Mouse (Mus musculus): Measurements from ENCODE around the gene Galr2. TPM values are rescaled to one million over a fixed set of nuclear protein-coding genes. Genes with fewer than 3 reads are reported as not detected.

Galr2 gene
- 0.21 and 0.25 TPM in 2 replicates for polyA plus RNA-seq (2015; fragmentation: Nextera tagmentation; extraction: Ambion mirVana)

DNA sequence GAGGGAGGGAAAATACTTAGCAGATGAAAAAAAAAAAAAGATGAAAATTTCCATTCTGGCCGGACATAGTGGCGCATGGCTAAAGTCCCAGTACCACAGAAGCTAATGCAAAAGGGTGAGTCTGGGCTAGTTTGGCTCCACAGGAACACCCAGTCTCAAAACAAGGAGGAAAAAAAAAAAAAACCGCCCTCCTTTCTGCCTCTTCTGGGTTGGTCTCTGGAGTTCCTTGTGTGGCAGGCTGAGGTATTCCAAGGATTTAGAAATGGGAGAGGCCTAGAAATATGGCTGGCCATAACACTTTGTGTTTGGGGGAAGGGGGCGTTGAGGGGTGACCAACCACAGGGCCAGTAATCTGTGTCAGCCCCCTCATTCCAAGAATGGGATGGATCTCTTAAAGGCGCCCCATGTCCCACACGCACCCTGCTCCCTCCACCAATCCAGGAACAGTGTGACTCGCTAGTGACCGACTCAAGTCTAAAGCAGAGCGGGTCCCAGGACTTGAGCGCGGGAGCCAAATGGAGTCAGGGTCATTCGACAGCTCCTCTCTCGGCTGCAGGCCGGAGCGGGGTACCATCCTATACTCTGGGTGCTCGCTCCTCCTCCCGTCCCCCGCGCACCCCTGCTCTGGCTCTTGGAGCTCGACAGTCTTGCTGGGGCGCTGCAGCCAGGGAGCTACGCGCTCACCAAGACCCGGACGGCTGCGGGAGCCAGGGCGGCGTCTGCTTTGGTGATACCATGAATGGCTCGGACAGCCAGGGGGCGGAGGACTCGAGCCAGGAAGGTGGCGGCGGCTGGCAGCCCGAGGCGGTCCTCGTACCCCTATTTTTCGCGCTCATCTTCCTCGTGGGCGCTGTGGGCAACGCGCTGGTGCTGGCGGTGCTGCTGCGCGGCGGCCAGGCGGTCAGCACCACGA lies at the start of gene Galr2:
TSS of gene Galr2 (plus strand) at position 189 of the 913 bp plus-strand sequence.
- Histone ChIP-seq H3K27ac (ENCODE audit: low read length) (no peak within 1 kb of the TSS), H3K36me3 (ENCODE audit: control insufficient read depth, insufficient read depth, low read length) (no peaks in the 10 kb centered on the region), H3K4me3 (ENCODE audit: low read length) (peak within 1 kb of the TSS; percentile 42), H3K9ac (ENCODE audit: low read length) (peak within 1 kb of the TSS; percentile 42), H3K4me2 (ENCODE audit: low read depth, low read length) (peak within 1 kb of the TSS; percentile 57), H3K27me3 (ENCODE audit: control insufficient read depth, insufficient read depth, low read depth, low read length) (peaks cover 56% of the 10 kb centered on the region), H3K4me1 (replicated peaks; ENCODE audit: control insufficient read depth, insufficient read depth, low read length) (peaks cover 9% of the 10 kb centered on the region), H3K9me3 (ENCODE audit: control insufficient read depth, low read length) (no peaks in the 10 kb centered on the region)
- ATAC-seq (ENCODE audit: low read depth), result no peak
- WGBS, result 6% methylated on average over 48 of the region's 48 CpGs

- no peak for ATAC-seq (ENCODE audit: low read depth)
- Histone ChIP-seq H3K27ac (ENCODE audit: low read length) (no peak overlapping the region), H3K4me1 (replicated peaks; ENCODE audit: control insufficient read depth, insufficient read depth, low read length) (peaks cover 18% of the 10 kb centered on the region), H3K9me3 (ENCODE audit: control insufficient read depth, low read length) (no peaks in the 10 kb centered on the region), H3K27me3 (ENCODE audit: control insufficient read depth, insufficient read depth, low read depth, low read length) (no peaks in the 10 kb centered on the region; the same call in 1 of the 2 replicates), H3K36me3 (ENCODE audit: control insufficient read depth, insufficient read depth, low read length) (no peaks in the 10 kb centered on the region), H3K4me3 (ENCODE audit: low read length) (no peak overlapping the region), H3K9ac (ENCODE audit: low read length) (no peak overlapping the region), H3K4me2 (ENCODE audit: low read depth, low read length) (no peak overlapping the region)
- WGBS, result 45% methylated on average over 17 of the region's 17 CpGs
These were observed 48.3 kb upstream of the Galr2 start for GRCm38 (mm10) chr11:116232427-116232826.

GRCm38 (mm10) chr11:116234901-116235300 lies 45.8 kb upstream of the Galr2 start:
- no peak overlapping the region for H3K27ac ChIP-seq (ENCODE audit: low read length)
- ATAC-seq (ENCODE audit: low read depth), result no peak
- H3K4me2 ChIP-seq (ENCODE audit: low read depth, low read length), result no peak overlapping the region
- 80% methylated on average over 8 of the region's 8 CpGs for WGBS
- H3K4me3 ChIP-seq (ENCODE audit: low read length), result no peak overlapping the region
- no peaks in the 10 kb centered on the region; the same call in 1 of the 2 replicates for H3K27me3 ChIP-seq (ENCODE audit: control insufficient read depth, insufficient read depth, low read depth, low read length)
- H3K36me3 ChIP-seq (ENCODE audit: control insufficient read depth, insufficient read depth, low read length), result no peaks in the 10 kb centered on the region
- peaks cover 9% of the 10 kb centered on the region for H3K4me1 ChIP-seq (replicated peaks; ENCODE audit: control insufficient read depth, insufficient read depth, low read length)
- H3K9me3 ChIP-seq (ENCODE audit: control insufficient read depth, low read length), result no peaks in the 10 kb centered on the region
- no peak overlapping the region for H3K9ac ChIP-seq (ENCODE audit: low read length)

GRCm38 (mm10) chr11:116237742-116238395 lies 42.9 kb upstream of the Galr2 start, which contains the start of gene Evpl:
TSS of gene Evpl (minus strand) at chr11:116238077.
- Histone ChIP-seq H3K27me3 (ENCODE audit: control insufficient read depth, insufficient read depth, low read depth, low read length) (no peaks in the 10 kb centered on the region; the same call in 1 of the 2 replicates), H3K4me1 (replicated peaks; ENCODE audit: control insufficient read depth, insufficient read depth, low read length) (peaks cover 8% of the 10 kb centered on the region), H3K36me3 (ENCODE audit: control insufficient read depth, insufficient read depth, low read length) (no peaks in the 10 kb centered on the region), H3K9ac (ENCODE audit: low read length) (peak within 1 kb of the TSS; percentile 63), H3K27ac (ENCODE audit: low read length) (peak within 1 kb of the TSS; percentile 80), H3K4me3 (ENCODE audit: low read length) (peak within 1 kb of the TSS; percentile 44), H3K9me3 (ENCODE audit: control insufficient read depth, low read length) (no peaks in the 10 kb centered on the region), H3K4me2 (ENCODE audit: low read depth, low read length) (peak within 1 kb of the TSS; percentile 52)
- peak; percentile 95 for ATAC-seq (ENCODE audit: low read depth)
- 11% methylated on average over 31 of the region's 31 CpGs for WGBS

- H3K36me3 ChIP-seq (ENCODE audit: control insufficient read depth, insufficient read depth, low read length), result peaks cover 10% of the 10 kb centered on the region
- H3K4me1 ChIP-seq (replicated peaks; ENCODE audit: control insufficient read depth, insufficient read depth, low read length), result peaks cover 8% of the 10 kb centered on the region
- WGBS, result 25% methylated on average over 7 of the region's 7 CpGs
- H3K27ac ChIP-seq (ENCODE audit: low read length), result peak overlapping the region; percentile 56
- H3K27me3 ChIP-seq (ENCODE audit: control insufficient read depth, insufficient read depth, low read depth, low read length), result no peaks in the 10 kb centered on the region; the same call in 1 of the 2 replicates
- no peak overlapping the region for H3K9ac ChIP-seq (ENCODE audit: low read length)
- no peaks in the 10 kb centered on the region for H3K9me3 ChIP-seq (ENCODE audit: control insufficient read depth, low read length)
- ATAC-seq (ENCODE audit: low read depth), result no peak
- no peak overlapping the region for H3K4me2 ChIP-seq (ENCODE audit: low read depth, low read length)
- H3K4me3 ChIP-seq (ENCODE audit: low read length), result no peak overlapping the region
These were observed 40.9 kb upstream of the Galr2 start for GRCm38 (mm10) chr11:116239797-116240196.

DNA sequence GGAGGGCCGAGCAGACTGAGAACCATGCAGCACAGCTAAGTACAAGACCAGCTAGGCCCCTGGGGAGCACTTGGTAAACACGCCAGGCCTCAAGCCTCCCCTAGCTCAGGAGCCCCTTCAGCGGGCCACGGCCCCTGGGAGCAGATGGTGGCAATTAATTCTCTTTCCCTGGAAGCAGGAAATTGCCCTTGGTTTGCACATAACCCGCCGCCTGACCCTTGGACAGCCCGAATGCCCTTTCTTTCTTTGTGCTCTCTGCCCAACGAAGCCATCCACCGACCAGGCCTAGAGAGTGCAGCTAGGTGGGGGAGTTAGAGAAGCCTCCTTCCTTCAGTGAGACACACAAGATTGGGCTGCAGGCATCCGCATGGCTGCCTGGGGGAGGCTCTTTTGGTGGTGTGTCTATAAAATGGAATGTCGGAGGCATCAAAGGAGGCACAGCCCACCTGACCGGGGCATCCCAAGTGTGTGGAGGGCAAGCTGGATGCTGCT lies 38.9 kb upstream of the Galr2 start:
- peaks cover 28% of the 10 kb centered on the region for H3K36me3 ChIP-seq (ENCODE audit: control insufficient read depth, insufficient read depth, low read length)
- H3K9me3 ChIP-seq (ENCODE audit: control insufficient read depth, low read length), result no peaks in the 10 kb centered on the region
- ATAC-seq (ENCODE audit: low read depth), result no peak
- H3K4me2 ChIP-seq (ENCODE audit: low read depth, low read length), result no peak overlapping the region
- 45% methylated on average over 12 of the region's 12 CpGs for WGBS
- no peak overlapping the region for H3K4me3 ChIP-seq (ENCODE audit: low read length)
- H3K27me3 ChIP-seq (ENCODE audit: control insufficient read depth, insufficient read depth, low read depth, low read length), result no peaks in the 10 kb centered on the region; the same call in 1 of the 2 replicates
- H3K4me1 ChIP-seq (replicated peaks; ENCODE audit: control insufficient read depth, insufficient read depth, low read length), result peaks cover 8% of the 10 kb centered on the region
- H3K27ac ChIP-seq (ENCODE audit: low read length), result no peak overlapping the region
- H3K9ac ChIP-seq (ENCODE audit: low read length), result no peak overlapping the region

DNA sequence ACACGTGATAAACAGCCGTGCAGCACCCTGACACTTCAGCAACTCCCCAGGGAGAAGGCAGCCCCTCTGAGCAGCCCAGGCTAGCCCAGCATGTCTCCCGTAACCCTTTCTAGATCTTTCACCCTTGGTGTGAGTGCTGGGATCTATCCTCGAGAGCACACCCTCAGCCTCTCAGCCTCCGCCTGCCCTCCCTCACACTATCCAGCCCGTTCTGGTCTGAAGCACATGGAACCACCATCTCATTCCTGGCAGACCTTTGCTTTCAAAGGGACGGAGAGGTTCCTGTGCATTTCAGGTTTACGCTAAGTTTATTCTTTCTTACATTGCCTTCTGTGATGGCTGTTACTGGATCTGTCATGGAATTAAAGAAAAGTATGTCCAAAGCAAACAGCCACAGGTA lies 36.2 kb upstream of the Galr2 start:
- H3K27me3 ChIP-seq (ENCODE audit: control insufficient read depth, insufficient read depth, low read depth, low read length), result no peaks in the 10 kb centered on the region
- peaks cover 4% of the 10 kb centered on the region for H3K4me1 ChIP-seq (replicated peaks; ENCODE audit: control insufficient read depth, insufficient read depth, low read length)
- no peak overlapping the region for H3K4me2 ChIP-seq (ENCODE audit: low read depth, low read length)
- no peak overlapping the region for H3K9ac ChIP-seq (ENCODE audit: low read length)
- ATAC-seq (ENCODE audit: low read depth), result no peak
- H3K4me3 ChIP-seq (ENCODE audit: low read length), result no peak overlapping the region
- 77% methylated on average over 8 of the region's 8 CpGs for WGBS
- peaks cover 45% of the 10 kb centered on the region for H3K36me3 ChIP-seq (ENCODE audit: control insufficient read depth, insufficient read depth, low read length)
- no peak overlapping the region for H3K27ac ChIP-seq (ENCODE audit: low read length)
- no peaks in the 10 kb centered on the region for H3K9me3 ChIP-seq (ENCODE audit: control insufficient read depth, low read length)

- Histone ChIP-seq H3K9me3 (ENCODE audit: control insufficient read depth, low read length) (no peaks in the 10 kb centered on the region), H3K36me3 (ENCODE audit: control insufficient read depth, insufficient read depth, low read length) (peaks cover 54% of the 10 kb centered on the region), H3K4me3 (ENCODE audit: low read length) (no peak overlapping the region), H3K4me1 (replicated peaks; ENCODE audit: control insufficient read depth, insufficient read depth, low read length) (no peaks in the 10 kb centered on the region), H3K27ac (ENCODE audit: low read length) (no peak overlapping the region), H3K27me3 (ENCODE audit: control insufficient read depth, insufficient read depth, low read depth, low read length) (no peaks in the 10 kb centered on the region), H3K9ac (ENCODE audit: low read length) (no peak overlapping the region), H3K4me2 (ENCODE audit: low read depth, low read length) (no peak overlapping the region)
- ATAC-seq (ENCODE audit: low read depth), result no peak
- 80% methylated on average over 6 of the region's 6 CpGs for WGBS
These were observed 35.1 kb upstream of the Galr2 start for GRCm38 (mm10) chr11:116245616-116246015.
